Mouse (Mus musculus): Measurements from ENCODE around the gene Pold4.

- TF ChIP-seq CTCF (IDR thresholded peaks at IDR 0.05; ENCODE audit: low read depth, low read length): no peak
- no peak for TF ChIP-seq POLR2A (IDR thresholded peaks at IDR 0.05; ENCODE audit: extremely low read depth, insufficient read depth, low read length)
These were observed 39.3 kb downstream of the Pold4 start for GRCm38 (mm10) chr19:4270972-4271371.

Measured in liver, adult 2 months (tissue).